Mouse (Mus musculus) testis, adult 2 months (tissue): ENCODE results near the gene Cnot3.

ENCODE experiments used
- CTCF ChIP-seq: fragments of 200-500 bp; IDR thresholded peaks from 2 replicates; pipeline ENCODE4 v1.5.1; 2012; ENCODE audit warnings: low read depth, mild to moderate bottlenecking, inconsistent platforms, low read length, moderate library complexity; ENCODE audit not compliant: control insufficient read depth, insufficient read depth, insufficient replicate concordance
- POLR2A ChIP-seq: fragments of 200-500 bp; IDR thresholded peaks from 2 replicates; pipeline ENCODE4 v1.6.1; 2012; ENCODE audit warnings: low read depth, mild to moderate bottlenecking, inconsistent platforms, low read length, moderate library complexity; ENCODE audit not compliant: control insufficient read depth

DNA sequence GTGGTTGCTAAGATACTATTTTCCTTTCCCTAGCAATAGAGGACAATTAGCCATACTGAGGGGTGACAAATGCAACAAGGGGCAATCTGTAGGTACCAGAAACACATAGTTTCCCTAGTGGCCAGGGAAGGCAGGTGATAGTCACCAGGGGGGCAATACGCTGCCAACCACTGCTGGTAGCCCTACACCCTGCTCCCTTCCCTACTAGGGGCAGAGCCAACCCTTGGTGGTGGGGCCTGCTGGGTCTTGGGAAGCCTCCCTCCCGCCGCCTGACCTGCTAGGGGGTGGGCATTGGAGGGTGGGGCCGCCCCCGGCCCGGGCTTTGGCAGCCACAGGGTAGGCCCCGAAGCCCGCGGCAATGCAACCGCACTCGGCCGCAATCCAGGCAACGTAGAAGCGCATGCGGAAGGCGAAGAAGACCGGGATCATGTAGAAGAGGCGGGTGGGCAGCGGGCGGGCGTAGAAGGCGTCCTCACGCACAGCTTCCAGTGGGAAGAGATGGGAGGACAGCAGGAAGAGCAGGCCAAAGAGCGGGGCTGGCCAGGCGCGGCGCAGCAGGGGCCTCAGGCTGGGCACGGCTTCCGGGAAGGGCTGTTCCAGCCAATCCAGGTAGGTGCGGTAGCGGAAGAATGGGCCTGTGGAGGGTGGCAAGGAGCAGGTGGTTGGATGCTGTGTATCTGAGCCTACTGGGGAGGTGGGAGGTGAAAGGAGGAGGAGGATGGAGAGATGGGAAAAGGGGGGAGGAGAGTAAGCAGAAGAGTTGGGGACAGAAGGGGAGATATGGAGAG, 40.5 kb downstream of the Cnot3 start:
- TF ChIP-seq CTCF, result no peak
- no peak for TF ChIP-seq POLR2A
